Mouse (Mus musculus): ENCODE results near the gene Tspan1. TPM values are rescaled to one million over a fixed set of nuclear protein-coding genes. Genes with fewer than 3 reads are reported as not detected.

Tspan1 gene
- not detected in 2 replicates for total RNA-seq (2017)

DNA sequence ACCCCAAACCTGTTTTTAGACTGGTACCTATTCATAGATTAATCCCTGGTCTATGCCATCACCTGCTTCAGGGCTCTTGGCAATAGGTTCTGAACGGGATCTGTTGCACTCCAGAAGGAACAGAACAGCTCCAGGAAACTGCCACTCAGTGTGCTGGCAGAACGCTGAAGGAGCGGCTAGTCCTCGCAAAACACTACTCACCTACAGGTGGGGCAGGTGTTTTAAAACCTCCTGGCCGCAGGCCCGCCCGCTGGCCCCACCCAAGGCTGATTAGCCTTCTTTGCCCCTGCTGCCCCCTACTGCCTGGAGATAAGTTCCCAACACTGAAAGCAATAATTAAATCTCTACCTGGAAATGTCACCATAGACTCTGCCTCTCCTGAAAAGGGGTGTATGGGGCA is at the start of gene Tspan1:
Tspan1 (minus strand) TSS at position 198 of the 400 bp plus-strand sequence.
- ATAC-seq (replicated peaks; ENCODE audit: low read depth, poor library complexity, severe bottlenecking): no peak

DNA sequence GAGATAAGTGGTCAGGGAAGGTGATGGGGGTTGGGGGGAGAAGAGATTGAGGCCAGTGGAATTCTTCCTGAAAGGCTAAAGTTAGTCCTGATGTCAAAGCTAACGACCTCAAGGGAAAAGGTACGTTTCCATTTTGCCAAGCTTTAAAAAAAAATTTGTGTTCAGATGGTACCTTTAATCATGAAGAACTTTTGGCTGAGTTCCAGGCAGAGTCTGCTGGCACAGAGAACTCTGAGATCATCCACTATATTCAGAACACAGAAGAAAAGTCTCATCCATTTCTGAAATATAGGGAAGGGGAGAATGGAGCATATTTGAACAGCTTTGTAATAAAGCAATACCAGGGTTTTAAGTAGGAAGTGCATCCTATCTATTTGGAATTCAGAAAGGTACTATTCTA is 49.6 kb upstream of the Tspan1 start:
- no peak for ATAC-seq (replicated peaks; ENCODE audit: low read depth, poor library complexity, severe bottlenecking)

DNA sequence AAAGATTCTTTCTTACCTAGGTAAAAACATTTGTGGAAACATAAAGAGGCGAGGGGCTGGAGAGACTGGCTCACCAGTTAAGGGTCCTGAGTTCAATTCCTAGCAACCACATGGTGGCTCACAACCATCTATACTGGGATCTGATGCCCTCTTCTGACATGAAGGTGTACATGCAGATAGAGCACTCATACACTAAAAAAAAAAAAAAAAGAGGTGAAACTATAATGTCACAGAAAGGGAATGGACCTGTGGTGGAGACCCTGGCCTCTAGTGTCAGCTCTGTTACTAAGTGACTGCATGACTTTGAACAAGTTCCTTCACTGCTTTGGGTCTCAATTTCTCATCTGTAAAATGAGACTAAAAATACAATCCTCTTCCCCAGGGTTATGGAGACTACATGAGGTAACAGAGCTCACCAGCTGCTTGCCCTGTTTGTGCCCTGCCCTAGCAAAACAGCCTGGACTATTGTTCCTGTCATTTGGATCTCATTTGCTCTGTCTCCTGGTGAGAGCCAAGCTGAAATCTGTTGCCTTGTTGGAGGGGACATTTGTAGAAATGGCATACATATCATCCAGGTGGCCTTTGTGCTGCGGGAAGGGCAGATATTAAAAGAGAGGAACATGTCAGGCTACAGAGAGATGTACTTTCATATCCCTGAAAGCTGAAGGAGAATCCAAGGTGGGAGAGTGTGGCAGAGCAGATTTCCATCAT is 48.6 kb upstream of the Tspan1 start:
- ATAC-seq (replicated peaks; ENCODE audit: low read depth, poor library complexity, severe bottlenecking): no peak

DNA sequence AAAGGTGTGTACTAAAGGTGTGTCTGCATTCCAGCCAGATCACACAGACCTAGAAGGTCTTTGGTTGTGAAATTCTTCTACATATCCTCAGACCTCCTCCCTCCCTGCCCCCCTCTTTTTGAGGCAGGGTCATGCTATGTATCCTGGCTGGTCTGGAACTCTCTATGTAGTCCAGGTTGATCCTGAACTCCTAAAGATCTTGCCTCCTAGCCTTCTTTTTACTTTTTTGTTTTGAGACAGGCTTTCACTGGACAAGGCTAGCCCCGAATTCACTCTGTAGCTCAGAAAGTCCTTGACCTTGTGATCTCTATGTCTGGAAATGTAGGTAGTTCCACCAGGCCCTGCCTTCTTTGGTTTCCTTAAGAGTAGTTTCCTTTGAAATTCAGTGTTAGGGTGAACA is 41.5 kb upstream of the Tspan1 start:
- no peak for ATAC-seq (replicated peaks; ENCODE audit: low read depth, poor library complexity, severe bottlenecking)

DNA sequence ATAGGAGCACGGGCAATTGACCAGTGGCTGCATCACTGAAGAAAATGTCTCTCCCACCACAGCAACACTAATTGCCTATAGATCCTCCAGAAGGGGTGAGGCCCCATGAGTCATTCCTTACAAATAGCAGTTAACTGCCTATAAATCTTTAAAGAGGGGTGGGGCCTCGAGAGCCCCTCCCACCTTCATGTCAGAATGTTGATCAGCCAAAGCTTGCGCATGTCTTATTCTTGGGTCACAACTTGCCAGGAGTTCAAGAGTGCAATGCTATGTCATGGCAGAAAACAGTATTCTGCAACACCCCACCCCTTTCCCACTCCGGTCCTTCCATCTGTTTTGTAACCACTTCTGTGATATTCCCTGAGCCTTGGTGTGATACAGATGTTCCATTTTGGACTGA is 39.1 kb upstream of the Tspan1 start:
- no peak for ATAC-seq (replicated peaks; ENCODE audit: low read depth, poor library complexity, severe bottlenecking)

DNA sequence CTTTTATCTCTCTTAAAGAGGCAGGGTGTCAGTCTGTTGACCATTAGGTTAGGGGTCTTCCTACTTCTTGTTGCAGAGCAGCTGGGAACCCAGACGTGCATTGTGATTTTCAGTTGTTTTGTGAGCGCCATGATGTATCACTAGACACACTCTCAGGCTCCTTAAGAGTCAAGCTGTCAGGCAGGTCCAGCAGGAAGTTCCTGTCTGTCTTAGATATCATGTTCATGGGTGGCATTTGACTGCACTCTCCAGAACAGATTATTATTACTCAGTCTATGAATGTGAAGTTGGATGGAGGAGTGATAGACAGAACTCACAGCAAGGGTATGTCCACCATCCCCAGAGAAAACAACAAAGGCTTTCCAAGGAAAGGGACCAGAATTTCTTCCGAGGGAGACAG is 37.0 kb upstream of the Tspan1 start:
- ATAC-seq (replicated peaks; ENCODE audit: low read depth, poor library complexity, severe bottlenecking): no peak

DNA sequence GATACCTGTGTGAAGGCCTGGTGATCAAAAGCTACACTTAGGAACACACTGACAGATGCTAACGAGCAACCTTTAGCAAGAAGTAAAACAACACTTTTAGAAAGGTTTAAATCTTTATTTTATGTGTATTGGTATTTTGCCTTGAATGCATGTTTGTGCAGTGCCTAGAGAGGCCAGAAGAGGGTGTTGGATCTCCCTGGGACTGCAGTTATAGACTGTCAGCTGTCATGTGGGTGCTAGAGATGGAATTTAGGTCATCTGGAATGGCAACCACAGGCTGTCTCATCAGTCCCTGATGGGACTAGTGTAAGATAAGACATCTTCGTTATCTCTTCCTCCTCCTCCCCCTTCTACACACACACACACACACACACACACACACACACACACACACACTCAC is 31.0 kb upstream of the Tspan1 start:
- ATAC-seq (replicated peaks; ENCODE audit: low read depth, poor library complexity, severe bottlenecking): no peak

DNA sequence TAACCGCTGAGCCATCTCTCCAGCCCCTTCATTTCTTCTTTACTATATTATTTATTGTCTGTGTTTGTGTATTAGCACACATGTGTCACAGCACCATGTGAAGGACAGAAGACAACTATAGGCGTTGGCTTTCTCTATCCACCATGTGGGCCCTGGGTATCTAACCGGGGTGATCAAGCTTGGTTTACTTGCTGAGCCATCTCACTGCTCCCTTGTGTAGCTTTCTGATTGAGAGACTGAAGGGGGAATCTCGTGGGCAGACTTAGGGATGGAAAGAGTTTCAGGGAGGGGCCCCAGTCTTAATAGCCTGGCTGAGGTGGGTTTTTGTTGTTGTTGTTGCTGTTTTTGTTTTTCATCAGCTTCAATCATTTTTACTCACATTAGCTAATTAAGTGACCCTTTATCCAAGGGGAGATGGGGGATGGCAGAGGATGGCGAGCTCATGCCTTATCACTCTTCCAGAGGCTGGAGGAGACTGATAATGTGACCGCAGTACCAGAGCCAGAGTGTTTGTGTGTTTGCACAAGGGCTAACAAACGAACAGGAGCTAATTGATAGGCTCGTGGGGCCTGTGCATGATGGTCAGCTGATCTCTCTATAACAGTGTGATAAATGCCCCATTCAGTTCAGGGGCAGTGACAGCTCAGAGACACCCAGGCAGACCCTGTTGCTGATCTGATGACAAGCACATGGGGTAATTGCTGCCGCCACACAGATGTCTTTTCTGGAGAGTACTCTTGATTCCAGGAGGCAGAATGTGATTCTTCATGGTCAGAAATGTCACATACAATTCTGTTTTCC is 26.4 kb upstream of the Tspan1 start:
- peak; percentile 69 for ATAC-seq (replicated peaks; ENCODE audit: low read depth, poor library complexity, severe bottlenecking)

DNA sequence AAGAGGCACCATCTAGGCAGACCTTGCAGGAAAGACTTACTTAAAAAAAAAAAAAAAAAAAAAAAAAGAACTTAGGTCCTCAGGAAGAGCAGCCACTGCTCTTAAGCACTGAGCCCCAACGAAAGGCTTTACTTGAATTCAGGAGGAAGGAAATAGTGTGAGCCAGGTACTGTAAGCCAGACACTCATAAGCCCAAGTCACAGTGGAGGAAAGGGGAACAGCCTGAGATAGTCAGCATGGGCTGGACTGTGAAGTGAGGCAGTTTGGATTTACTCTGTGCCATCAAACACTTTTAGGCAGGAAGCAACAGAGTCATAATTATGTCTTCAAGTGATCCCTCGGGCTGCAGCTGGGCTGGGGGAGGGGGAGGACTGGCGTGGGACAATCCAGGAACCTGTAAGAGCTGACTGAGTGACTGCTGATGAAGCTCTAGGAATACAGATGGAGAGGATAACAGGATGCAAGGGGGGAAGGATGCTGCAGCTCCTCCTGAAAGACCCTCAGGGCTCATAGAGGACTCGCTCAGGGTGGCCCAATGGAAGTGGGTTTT is 25.0 kb upstream of the Tspan1 start:
- 0 out of 2 replicates have a peak, but pooled peaks have one; percentile 39 for ATAC-seq (replicated peaks; ENCODE audit: low read depth, poor library complexity, severe bottlenecking)

DNA sequence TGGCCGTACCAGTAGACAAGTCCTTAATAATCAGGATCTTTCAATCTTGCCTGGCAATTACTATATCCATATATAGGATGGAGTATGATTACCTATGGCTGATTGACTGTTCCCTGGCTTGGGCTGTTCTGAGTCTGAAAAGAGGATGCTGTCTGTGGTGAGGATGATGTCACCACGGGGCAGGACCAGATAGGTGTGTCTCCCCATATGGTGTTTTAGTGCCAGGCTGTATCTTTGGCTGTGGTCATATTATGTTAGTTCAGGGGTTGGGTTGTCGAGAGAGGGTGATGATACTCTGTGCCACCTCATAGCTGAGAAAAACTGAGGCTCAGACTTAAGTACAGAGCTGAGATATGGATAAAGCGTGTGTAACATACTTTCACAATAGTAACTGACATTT is 17.7 kb upstream of the Tspan1 start:
- no peak for ATAC-seq (replicated peaks; ENCODE audit: low read depth, poor library complexity, severe bottlenecking)

DNA sequence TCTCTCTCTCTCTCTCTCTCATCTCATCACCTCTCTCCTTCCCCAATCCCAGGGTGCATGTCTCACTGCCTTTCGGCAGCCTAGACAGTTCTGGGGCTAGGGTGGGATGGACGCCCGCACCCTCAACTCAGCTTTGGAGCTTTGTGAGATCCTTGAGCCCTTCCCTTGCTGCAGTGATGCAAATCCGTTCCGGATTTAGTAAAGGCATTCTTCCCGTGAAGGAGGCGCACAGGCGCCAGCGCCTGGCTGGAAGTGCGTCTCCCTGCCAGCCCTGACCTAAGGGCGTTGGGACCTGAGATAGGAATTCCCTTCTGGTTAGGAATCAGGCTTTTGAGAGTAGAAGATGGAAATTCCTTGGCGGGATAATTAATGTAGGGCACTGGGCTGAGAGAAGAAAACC is 15.3 kb upstream of the Tspan1 start:
- no peak for ATAC-seq (replicated peaks; ENCODE audit: low read depth, poor library complexity, severe bottlenecking)

DNA sequence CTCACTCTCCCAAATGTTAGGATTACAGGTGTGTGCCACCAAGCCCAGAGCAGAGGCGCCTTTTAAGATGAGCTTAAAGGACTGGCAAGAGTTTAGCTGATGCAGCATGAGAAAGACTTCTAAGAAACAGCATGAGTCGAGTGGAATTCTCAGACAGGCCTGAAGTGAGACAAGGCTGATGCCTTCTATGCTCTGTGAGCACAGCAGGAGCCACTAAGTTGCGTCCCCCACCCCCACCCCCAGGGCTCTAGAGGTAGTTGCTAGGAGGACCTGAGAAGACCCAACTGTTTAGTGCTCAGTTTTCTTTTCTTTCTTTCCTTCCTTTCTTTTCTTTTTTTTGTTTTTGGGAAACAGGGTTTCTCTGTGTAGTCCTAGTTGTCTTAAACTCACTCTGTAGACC is 14.7 kb upstream of the Tspan1 start:
- ATAC-seq (replicated peaks; ENCODE audit: low read depth, poor library complexity, severe bottlenecking): no peak

DNA sequence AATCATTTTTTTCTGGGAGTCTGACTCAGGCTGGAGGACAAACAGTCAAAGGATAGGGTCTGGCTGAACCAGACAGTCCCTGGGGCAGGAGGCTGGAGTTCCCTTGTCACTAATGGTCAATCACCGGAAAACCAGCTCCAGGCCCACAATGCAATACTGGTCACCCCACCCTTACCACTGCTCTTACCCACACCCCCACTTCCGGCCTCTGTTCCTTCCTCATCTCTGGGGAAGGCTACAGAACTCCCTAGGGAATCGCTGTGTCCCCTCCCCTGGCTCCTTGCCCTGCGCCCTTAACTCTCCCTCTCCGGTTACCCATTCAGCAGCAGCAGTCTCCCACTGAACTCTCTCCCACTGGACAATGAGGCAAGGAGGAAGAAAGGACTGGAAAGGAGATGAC is 9.7 kb upstream of the Tspan1 start:
- peak; percentile 31; the same call in 1 of the 2 replicates for ATAC-seq (replicated peaks; ENCODE audit: low read depth, poor library complexity, severe bottlenecking)

DNA sequence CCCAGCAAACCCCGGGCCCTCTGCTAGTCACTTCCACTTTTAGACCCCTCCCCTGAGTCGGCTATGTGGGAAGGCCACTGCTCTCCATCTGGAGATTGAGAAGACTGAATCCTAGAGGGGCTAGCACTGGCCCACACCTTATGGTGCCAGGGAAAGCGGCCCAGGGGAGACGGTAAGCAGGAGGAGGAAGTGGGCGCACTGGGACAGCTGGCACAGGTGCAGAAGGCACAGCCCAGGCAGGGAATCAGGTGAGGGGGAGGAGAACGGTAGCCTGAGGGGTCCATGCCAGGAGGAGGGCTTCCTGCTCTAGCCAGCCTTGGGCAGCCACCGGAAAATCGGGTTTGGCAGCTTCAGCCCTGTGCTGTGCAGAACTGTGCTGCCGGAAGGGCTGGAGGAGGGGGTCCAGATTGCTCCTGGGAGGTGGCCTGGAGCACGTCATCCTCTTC is 9.2 kb upstream of the Tspan1 start:
- ATAC-seq (replicated peaks; ENCODE audit: low read depth, poor library complexity, severe bottlenecking): peak; percentile 67

DNA sequence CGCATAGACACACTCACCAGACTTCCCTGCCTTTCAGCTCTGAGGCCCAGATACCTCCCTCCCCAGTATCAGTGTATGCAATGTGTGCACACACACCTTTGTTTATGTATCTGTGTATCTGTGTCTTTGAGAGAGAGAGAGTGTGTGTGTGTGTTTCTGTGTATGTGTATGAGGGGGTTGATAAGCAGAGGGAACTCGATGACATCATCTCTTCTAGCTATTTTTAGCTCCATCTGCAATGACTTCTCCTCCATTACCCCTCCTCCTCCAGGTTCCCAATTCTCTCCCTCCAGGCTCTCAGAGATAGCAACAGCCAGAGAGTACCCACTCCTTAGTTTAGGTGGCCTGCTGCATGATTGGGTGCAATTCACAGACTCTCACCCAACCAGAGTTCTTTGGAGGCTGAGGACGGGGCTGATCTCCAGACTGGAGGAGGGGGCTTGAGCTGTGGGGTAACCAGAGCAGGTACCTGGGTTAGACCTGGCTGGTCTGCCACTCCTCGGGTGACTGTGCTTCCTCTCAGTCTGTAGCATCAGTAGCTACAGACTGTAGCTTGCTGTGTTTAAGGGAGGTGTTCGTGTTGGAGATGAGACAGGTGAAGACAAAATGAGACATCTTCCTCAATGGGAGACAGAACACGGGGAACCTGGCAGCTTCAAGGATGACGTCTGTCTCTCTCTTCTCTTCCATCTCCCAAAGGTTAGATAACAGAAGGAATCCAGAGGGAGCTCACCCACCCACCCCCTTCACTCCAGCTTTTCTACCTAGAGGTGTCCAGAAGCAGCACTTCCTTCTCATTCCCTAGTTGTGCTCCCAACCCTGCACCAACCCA is 8.5 kb upstream of the Tspan1 start:
- ATAC-seq (replicated peaks; ENCODE audit: low read depth, poor library complexity, severe bottlenecking): peak; percentile 21

DNA sequence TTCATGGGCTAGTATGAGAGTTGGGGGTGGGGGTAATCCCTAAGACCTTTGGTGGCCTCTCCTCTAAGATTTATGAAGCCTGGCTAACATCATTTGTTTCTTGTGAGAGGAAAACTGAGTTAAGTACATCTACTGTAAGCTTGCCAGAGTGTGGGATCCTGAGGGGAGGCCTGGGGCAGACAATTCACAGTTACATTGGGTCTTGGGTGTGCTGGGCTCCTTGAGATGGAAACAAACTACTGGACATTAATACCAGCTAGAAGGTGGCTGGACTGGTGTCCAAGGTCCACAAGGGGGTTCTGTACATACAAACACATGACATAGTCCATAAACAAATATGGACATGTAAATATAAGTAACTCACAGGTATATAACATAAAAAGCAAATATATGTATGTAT is 7.7 kb upstream of the Tspan1 start:
- ATAC-seq (replicated peaks; ENCODE audit: low read depth, poor library complexity, severe bottlenecking): no peak

DNA sequence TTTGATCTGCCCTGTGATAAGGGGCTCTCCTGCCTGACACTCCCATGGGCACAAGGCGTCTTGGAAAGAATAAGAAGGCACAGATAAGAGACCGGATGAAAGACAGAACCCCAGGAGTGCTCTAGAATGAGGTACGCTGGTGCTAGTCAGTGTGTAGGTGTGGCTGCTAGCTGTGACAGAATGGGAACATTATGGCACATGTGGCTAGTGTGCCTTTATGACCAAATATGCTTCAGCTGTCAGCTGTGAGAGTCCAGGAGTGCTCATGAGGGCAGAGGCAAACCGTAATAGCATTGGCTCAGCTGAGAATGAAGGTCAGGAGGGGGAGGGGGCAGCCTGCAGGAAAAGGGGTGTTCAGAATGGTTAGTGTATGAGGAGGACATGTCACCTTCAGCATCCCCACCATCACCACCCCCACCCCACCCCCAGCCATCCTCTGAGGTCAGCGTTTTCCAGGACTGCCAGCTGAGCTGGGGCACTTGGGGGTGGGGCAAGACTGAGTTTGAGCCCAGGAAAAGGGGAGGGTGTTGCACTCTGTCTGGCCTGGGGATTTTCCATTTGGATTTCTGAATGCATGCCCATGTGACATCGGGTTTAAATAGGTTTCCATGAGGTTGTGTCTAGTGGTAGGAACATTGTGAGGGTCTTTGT is 7.2 kb upstream of the Tspan1 start:
- ATAC-seq (replicated peaks; ENCODE audit: low read depth, poor library complexity, severe bottlenecking): no peak

DNA sequence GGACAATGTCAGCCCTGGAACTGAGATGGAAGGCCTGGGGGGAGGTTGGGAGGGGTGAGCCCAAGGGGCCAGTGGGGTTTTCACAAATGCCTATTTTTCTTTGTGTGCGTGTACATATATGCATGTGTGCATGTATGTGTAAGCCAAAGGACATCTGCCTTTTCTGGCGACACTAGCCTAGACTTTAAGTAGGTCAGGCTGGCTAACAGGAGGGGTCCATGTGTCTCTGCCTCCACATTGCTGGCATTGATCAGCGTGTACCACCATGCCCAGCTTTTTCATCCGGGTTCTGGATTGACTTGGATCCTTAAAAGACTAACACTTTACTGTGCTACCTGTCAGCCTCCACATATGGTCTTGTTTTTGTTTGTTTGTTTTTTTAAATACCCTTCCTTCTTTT is 6.4 kb upstream of the Tspan1 start:
- ATAC-seq (replicated peaks; ENCODE audit: low read depth, poor library complexity, severe bottlenecking): no peak

DNA sequence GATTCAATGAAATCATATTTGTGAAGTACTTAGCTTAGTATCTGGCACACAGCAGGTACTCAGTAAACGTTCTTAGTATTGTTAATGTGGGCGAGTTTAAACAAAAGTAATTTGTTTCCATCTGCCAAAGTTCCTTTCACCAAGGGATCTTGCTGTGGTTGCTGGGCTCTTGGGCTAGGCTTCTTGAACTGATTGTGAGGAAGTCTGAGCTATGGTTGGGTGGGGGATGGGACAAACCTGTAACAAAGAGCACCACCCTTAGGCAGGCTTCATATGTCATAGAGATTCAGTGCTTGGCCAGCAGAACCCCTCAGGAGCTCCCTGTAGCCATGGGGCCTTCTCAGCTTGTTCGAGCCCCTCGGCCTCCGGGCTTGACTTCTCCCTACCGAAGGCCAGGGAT is 5.7 kb upstream of the Tspan1 start, which contains the start of the genes 1700042G07Rik and Gm49337:
1700042G07Rik (plus strand) TSS at position 301 of the 400 bp plus-strand sequence.
Gm49337 (plus strand) TSS at position 313 of the 400 bp plus-strand sequence.
- no peak for ATAC-seq (replicated peaks; ENCODE audit: low read depth, poor library complexity, severe bottlenecking)

DNA sequence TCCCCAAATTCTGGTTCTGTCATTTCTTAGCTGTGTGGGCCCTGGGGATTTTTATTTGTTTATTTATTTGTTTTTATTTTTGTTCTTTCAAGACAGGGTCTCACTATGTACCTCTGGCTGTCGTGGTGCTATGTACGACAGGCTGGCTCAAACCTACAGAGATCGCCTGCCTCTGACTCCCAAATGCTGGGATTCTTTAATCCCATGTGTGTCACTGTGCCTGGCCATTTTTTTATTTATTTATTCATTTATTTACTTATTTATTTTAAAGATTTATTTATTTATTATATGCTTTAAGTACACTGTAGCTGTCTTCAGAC is 1.9 kb upstream of the Tspan1 start:
- no peak for ATAC-seq (replicated peaks; ENCODE audit: low read depth, poor library complexity, severe bottlenecking)

Data from common myeloid progenitor, adult 5-6 weeks (primary cell).